Mouse (Mus musculus) MEL (cell line): ENCODE measurements around the gene Brsk1. TPM values are rescaled to one million over a fixed set of nuclear protein-coding genes. Genes with fewer than 3 reads are reported as not detected.

ENCODE experiments used
- DNase-seq: peaks from one replicate; pipeline ENCODE4 v3.0.0; 2011; ENCODE audit warnings: low read depth, low spot score
- H3K27ac ChIP-seq: 2 replicates; pipeline ENCODE4 v1.5.1; 2012; ENCODE audit warnings: low read depth, mild to moderate bottlenecking, control low read depth, low read length, moderate library complexity; ENCODE audit not compliant: control insufficient read depth
- H3K27me3 ChIP-seq, 2 experiments: fragments of 150-350 bp in 1 of 2; sonication (generic) in 1 of 2; 2 replicates each; pipeline ENCODE4 v1.6.1; 2012; ENCODE audit warnings: low read length in 2 of 2, mild to moderate bottlenecking in 2 of 2, improper control_type of control experiment in 1 of 2, moderate library complexity in 1 of 2; ENCODE audit not compliant: insufficient read depth in 2 of 2, control insufficient read depth in 1 of 2
- H3K36me3 ChIP-seq, 2 experiments: 2 replicates each; pipeline ENCODE4 v1.6.1; 2012 to 2014; ENCODE audit warnings: low read length in 2 of 2, improper control_type of control experiment in 1 of 2, inconsistent platforms in 1 of 2, mild to moderate bottlenecking in 1 of 2; ENCODE audit not compliant: insufficient read depth in 2 of 2, control insufficient read depth in 1 of 2
- H3K4me1 ChIP-seq, 2 experiments: fragments of 150-350 bp in 1 of 2; sonication (generic) in 1 of 2; 2 replicates each; pipeline ENCODE4 v1.6.1; 2012; ENCODE audit warnings: low read length in 2 of 2, improper control_type of control experiment in 1 of 2, mild to moderate bottlenecking in 1 of 2; ENCODE audit not compliant: insufficient read depth in 2 of 2, control insufficient read depth in 1 of 2
- H3K4me3 ChIP-seq, 2 experiments: fragments of 150-350 bp in 1 of 2; sonication (generic) in 1 of 2; 2 replicates each; pipeline ENCODE4 v1.5.1; 2012; ENCODE audit warnings: low read depth in 2 of 2, low read length in 2 of 2, mild to moderate bottlenecking in 2 of 2, moderate library complexity in 2 of 2, control low read depth in 1 of 2, improper control_type of control experiment in 1 of 2; ENCODE audit not compliant: control insufficient read depth in 1 of 2, insufficient read depth in 1 of 2
- H3K79me2 ChIP-seq: 2 replicates; pipeline ENCODE4 v1.6.1; 2012; ENCODE audit warnings: mild to moderate bottlenecking, low read length, moderate library complexity; ENCODE audit not compliant: control insufficient read depth, poor library complexity, insufficient read depth
- H3K9ac ChIP-seq: 2 replicates; pipeline ENCODE4 v1.6.1; 2012; ENCODE audit warnings: low read depth, mild to moderate bottlenecking, control low read depth, low read length, moderate library complexity; ENCODE audit not compliant: control insufficient read depth, poor library complexity, severe bottlenecking
- H3K9me3 ChIP-seq: fragments of 150-350 bp; sonication (generic); replicated peaks from 2 replicates; pipeline ENCODE4 v1.6.1; 2012; ENCODE audit warnings: mild to moderate bottlenecking, low read length, improper control_type of control experiment, moderate library complexity; ENCODE audit not compliant: insufficient read depth
- CHD1 ChIP-seq: IDR thresholded peaks from 2 replicates; pipeline ENCODE4 v1.6.1; 2012; ENCODE audit warnings: low read depth, mild to moderate bottlenecking, inconsistent platforms, low read length, improper control_type of control experiment
- CHD2 ChIP-seq: IDR thresholded peaks from 2 replicates; pipeline ENCODE4 v1.6.1; 2011; ENCODE audit warnings: low read length, improper control_type of control experiment
- CTCF ChIP-seq, 3 experiments: IDR thresholded peaks in 2 of 3; conservative IDR thresholded peaks in 1 of 3; 2 replicates each; pipeline ENCODE4 v1.5.1; 2011 to 2012; ENCODE audit warnings: low read length in 3 of 3, low read depth in 2 of 3, mild to moderate bottlenecking in 2 of 3, improper control_type of control experiment in 1 of 3, inconsistent platforms in 1 of 3, mixed read lengths in 1 of 3, moderate library complexity in 1 of 3; ENCODE audit not compliant: control insufficient read depth in 1 of 3, insufficient read depth in 1 of 3, poor library complexity in 1 of 3, severe bottlenecking in 1 of 3
- E2F4 ChIP-seq: IDR thresholded peaks from 2 replicates; pipeline ENCODE4 v1.6.1; 2011; ENCODE audit warnings: low read depth, low read length, improper control_type of control experiment, borderline replicate concordance
- ELF1 ChIP-seq: IDR thresholded peaks from 2 replicates; pipeline ENCODE4 v1.6.1; 2014; ENCODE audit warnings: low read depth, mild to moderate bottlenecking, inconsistent platforms, low read length, improper control_type of control experiment, moderate library complexity
- EP300 ChIP-seq, 2 experiments: IDR thresholded peaks; 2 replicates each; pipeline ENCODE4 v1.6.1; 2011; ENCODE audit warnings: improper control_type of control experiment in 2 of 2, low read length in 2 of 2, low read depth in 1 of 2, mild to moderate bottlenecking in 1 of 2
- ETS1 ChIP-seq: IDR thresholded peaks from 2 replicates; pipeline ENCODE4 v1.6.1; 2012; ENCODE audit warnings: low read depth, mild to moderate bottlenecking, inconsistent platforms, low read length, improper control_type of control experiment, moderate library complexity
- GATA1 ChIP-seq: IDR thresholded peaks from 2 replicates; pipeline ENCODE4 v1.6.1; 2011; ENCODE audit warnings: low read depth, low read length, improper control_type of control experiment
- JUND ChIP-seq: IDR thresholded peaks from 2 replicates; pipeline ENCODE4 v1.6.1; 2011; ENCODE audit warnings: low read depth, mild to moderate bottlenecking, improper control_type of control experiment, low read length
- KAT2A ChIP-seq: conservative IDR thresholded peaks from 2 replicates; pipeline ENCODE4 v1.6.1; 2012; ENCODE audit warnings: low read depth, low read length, improper control_type of control experiment, inconsistent platforms
- MAFK ChIP-seq: IDR thresholded peaks from 2 replicates; pipeline ENCODE4 v1.6.1; 2011; ENCODE audit warnings: low read depth, mild to moderate bottlenecking, low read length, improper control_type of control experiment, borderline replicate concordance
- MAX ChIP-seq: IDR thresholded peaks from 2 replicates; pipeline ENCODE4 v1.6.1; 2011; ENCODE audit warnings: low read length, improper control_type of control experiment
- MAZ ChIP-seq: IDR thresholded peaks from 2 replicates; pipeline ENCODE4 v1.6.1; 2012; ENCODE audit warnings: low read depth, mild to moderate bottlenecking, inconsistent platforms, low read length, improper control_type of control experiment
- MEF2A ChIP-seq: IDR thresholded peaks from 2 replicates; pipeline ENCODE4 v1.6.1; 2014; ENCODE audit warnings: low read depth, mild to moderate bottlenecking, inconsistent platforms, low read length, improper control_type of control experiment; ENCODE audit not compliant: poor library complexity, insufficient replicate concordance, severe bottlenecking; ENCODE audit errors: extremely low read depth
- MXI1 ChIP-seq: IDR thresholded peaks from 2 replicates; pipeline ENCODE4 v1.6.1; 2011; ENCODE audit warnings: mild to moderate bottlenecking, low read depth, low read length, improper control_type of control experiment
- MYB ChIP-seq: IDR thresholded peaks from 2 replicates; pipeline ENCODE4 v1.6.1; 2011; ENCODE audit warnings: mild to moderate bottlenecking, low read depth, low read length, improper control_type of control experiment
- MYC ChIP-seq: IDR thresholded peaks from 2 replicates; pipeline ENCODE4 v1.6.1; 2011; ENCODE audit warnings: low read depth, mild to moderate bottlenecking, low read length, improper control_type of control experiment, moderate library complexity
- NRF1 ChIP-seq: IDR thresholded peaks from 2 replicates; pipeline ENCODE4 v1.6.1; 2014; ENCODE audit warnings: low read depth, mild to moderate bottlenecking, inconsistent platforms, low read length, improper control_type of control experiment, moderate library complexity; ENCODE audit not compliant: poor library complexity, insufficient read depth, severe bottlenecking
- POLR2AphosphoS2 ChIP-seq: IDR thresholded peaks from 2 replicates; pipeline ENCODE4 v1.6.1; 2011; ENCODE audit warnings: low read length, improper control_type of control experiment
- RAD21 ChIP-seq: IDR thresholded peaks from 2 replicates; pipeline ENCODE4 v1.6.1; 2011; ENCODE audit warnings: mild to moderate bottlenecking, low read depth, low read length, improper control_type of control experiment
- SMC3 ChIP-seq: IDR thresholded peaks from 2 replicates; pipeline ENCODE4 v1.6.1; 2011; ENCODE audit warnings: low read depth, low read length, improper control_type of control experiment
- TAL1 ChIP-seq: IDR thresholded peaks from 2 replicates; pipeline ENCODE4 v1.6.1; 2012; ENCODE audit warnings: mild to moderate bottlenecking, inconsistent platforms, low read length, moderate library complexity, mixed read lengths
- TBP ChIP-seq: IDR thresholded peaks from 2 replicates; pipeline ENCODE4 v1.8.0; 2011; ENCODE audit warnings: low read depth, low read length, improper control_type of control experiment
- TCF12 ChIP-seq: IDR thresholded peaks from 2 replicates; pipeline ENCODE4 v1.6.1; 2014; ENCODE audit warnings: low read depth, mild to moderate bottlenecking, inconsistent platforms, low read length, improper control_type of control experiment, moderate library complexity
- UBTF ChIP-seq: IDR thresholded peaks from 2 replicates; pipeline ENCODE4 v1.6.1; 2012; ENCODE audit warnings: low read depth, mild to moderate bottlenecking, inconsistent platforms, low read length, improper control_type of control experiment, moderate library complexity, borderline replicate concordance; ENCODE audit not compliant: insufficient read depth
- USF1 ChIP-seq: IDR thresholded peaks from 2 replicates; pipeline ENCODE4 v1.6.1; 2014; ENCODE audit warnings: low read depth, mild to moderate bottlenecking, inconsistent platforms, low read length, improper control_type of control experiment, moderate library complexity
- USF2 ChIP-seq, 2 experiments: IDR thresholded peaks; 2 replicates each; pipeline ENCODE4 v1.6.1; 2011 to 2012; ENCODE audit warnings: improper control_type of control experiment in 2 of 2, low read length in 2 of 2, borderline replicate concordance in 1 of 2, inconsistent platforms in 1 of 2, low read depth in 1 of 2, mild to moderate bottlenecking in 1 of 2; ENCODE audit not compliant: insufficient read depth in 1 of 2
- ZC3H11A ChIP-seq: IDR thresholded peaks from 2 replicates; pipeline ENCODE4 v1.6.1; 2012; ENCODE audit warnings: low read depth, mild to moderate bottlenecking, inconsistent platforms, low read length, improper control_type of control experiment
- ZKSCAN1 ChIP-seq: IDR thresholded peaks from 2 replicates; pipeline ENCODE4 v1.6.1; 2012; ENCODE audit warnings: low read depth, mild to moderate bottlenecking, inconsistent platforms, low read length, improper control_type of control experiment, moderate library complexity
- ZMIZ1 ChIP-seq: IDR thresholded peaks from 2 replicates; pipeline ENCODE4 v1.6.1; 2012; ENCODE audit warnings: low read depth, mild to moderate bottlenecking, inconsistent platforms, low read length, improper control_type of control experiment, moderate library complexity
- ZNF384 ChIP-seq: IDR thresholded peaks from 2 replicates; pipeline ENCODE4 v1.6.1; 2012; ENCODE audit warnings: low read depth, mild to moderate bottlenecking, inconsistent platforms, low read length, improper control_type of control experiment
- polyA plus RNA-seq, 2 experiments: library from polyadenylated mRNA; stranded (reverse) in 1 of 2; unstranded in 1 of 2; fragments of >175 nt in 1 of 2; fragments of >200 nt in 1 of 2; gene quantifications; 2 replicates each; pipeline versions ENCODE4 v1.2.1 to v1.2.4; 2012; ENCODE audit warnings: low replicate concordance in 2 of 2, low read depth in 1 of 2; ENCODE audit not compliant: insufficient read length in 2 of 2, insufficient read depth in 1 of 2, missing spikeins in 1 of 2
- total RNA-seq: library from RNA; depleted of rRNA; stranded (reverse); fragments of 300-350 nt; gene quantifications from 2 replicates; pipeline ENCODE4 v1.2.3, GENCODE M21; 2012

Gene Brsk1
- total and polyA plus RNA-seq, 3 experiments = 0.06 TPM; not detected in 2

- TF ChIP-seq POLR2AphosphoS2 (no peak), ELF1 (no peak), CHD1 (no peak), USF1 (no peak), ZNF384 (no peak), TCF12 (no peak), JUND (no peak), MAX (no peak), ZC3H11A (no peak), TBP (no peak), MXI1 (no peak), RAD21 (no peak), CHD2 (no peak), NRF1 (no peak), GATA1 (no peak), E2F4 (no peak), KAT2A (no peak), ZKSCAN1 (no peak)
- no peak overlapping the region for H3K27ac ChIP-seq
Measured at GRCm38 (mm10) chr7:4724359-4724758, 34.0 kb downstream of the Brsk1 start.

GRCm38 (mm10) chr7:4725169-4725568, 34.8 kb downstream of the Brsk1 start, which contains the start of gene Tmem150b:
Gene Tmem150b, minus strand, starts transcription at chr7:4725249.
- peak; percentile 54 for DNase-seq
- peak within 1 kb of the TSS; percentile 15; the same call in 1 of the 2 replicates for H3K27ac ChIP-seq
- no peak; the same call in 1 of the 2 replicates for TF ChIP-seq TAL1
- peak; percentile 65 to 75 for TF ChIP-seq EP300 (IDR thresholded peaks at IDR 0.05; ENCODE audit: low read depth in 1 of 2, low read length in 2 of 2)
- no peak for TF ChIP-seq MYC
- TF ChIP-seq MAZ = no peak
- peak; percentile 66 for TF ChIP-seq TCF12
- TF ChIP-seq MYB = peak; percentile 39; the same call in 1 of the 2 replicates
- TF ChIP-seq ETS1 = peak; percentile 34; the same call in 1 of the 2 replicates
- TF ChIP-seq MXI1 = no peak
- no peak for TF ChIP-seq ZMIZ1
- no peak for TF ChIP-seq MAX
- TF ChIP-seq ELF1 = peak; percentile 50; the same call in 1 of the 2 replicates
- no peak for TF ChIP-seq MAFK
- TF ChIP-seq USF2 (IDR thresholded peaks at IDR 0.05; ENCODE audit: borderline replicate concordance in 1 of 2, insufficient read depth in 1 of 2, low read depth in 1 of 2, low read length in 2 of 2) = no peak
- TF ChIP-seq SMC3 = no peak
- no peak for TF ChIP-seq MEF2A
- TF ChIP-seq CTCF (IDR thresholded peaks at IDR 0.05 in 2 of 3, conservative IDR thresholded peaks at IDR 0.05 in 1 of 3; ENCODE audit: control insufficient read depth in 1 of 3, insufficient read depth in 1 of 3, low read depth in 2 of 3, low read length in 3 of 3, poor library complexity in 1 of 3, severe bottlenecking in 1 of 3) = no peak
- TF ChIP-seq GATA1 = peak; percentile 82
- no peak for TF ChIP-seq UBTF

More at GRCm38 (mm10) chr7:4724359-4724758, 34.0 kb downstream of the Brsk1 start:
- H3K27me3 ChIP-seq = no peaks in the 10 kb centered on the region
- peaks cover 0 to 18% of the 10 kb centered on the region in 2 experiments; a peak in 3 of 4 replicates for H3K4me1 ChIP-seq
- H3K9ac ChIP-seq = peak overlapping the region; percentile 32; the same call in 1 of the 2 replicates
- no peaks in the 10 kb centered on the region for H3K79me2 ChIP-seq
- peak; percentile 57 for DNase-seq
- H3K36me3 ChIP-seq = peaks cover 0 to 7% of the 10 kb centered on the region in 2 experiments; a peak in 2 of 4 replicates
- H3K9me3 ChIP-seq = no peaks in the 10 kb centered on the region
- peak overlapping the region; percentile 8 to 53; a peak in 3 of 4 replicates for H3K4me3 ChIP-seq

More at GRCm38 (mm10) chr7:4725169-4725568, 34.8 kb downstream of the Brsk1 start, which contains the start of gene Tmem150b:
- Histone ChIP-seq H3K36me3 (peaks cover 0 to 7% of the 10 kb centered on the region in 2 experiments; a peak in 2 of 4 replicates), H3K79me2 (no peaks in the 10 kb centered on the region), H3K27me3 (no peaks in the 10 kb centered on the region), H3K9ac (peak within 1 kb of the TSS; percentile 32), H3K4me3 (peak within 1 kb of the TSS; percentile 8 to 53; a peak in 3 of 4 replicates), H3K9me3 (no peaks in the 10 kb centered on the region), H3K4me1 (peaks cover 0 to 18% of the 10 kb centered on the region in 2 experiments; a peak in 3 of 4 replicates)
